Mouse (Mus musculus) central nervous system, embryonic 14 days (tissue): ENCODE measurements around the gene Tmem189. TPM values are rescaled to one million over a fixed set of nuclear protein-coding genes. Genes with fewer than 3 reads are reported as not detected.

Experiments used
- polyA plus RNA-seq: library from polyadenylated mRNA; depleted of rRNA; stranded (reverse); fragments of >200 nt; gene quantifications from 2 replicates; pipeline ENCODE4 v1.2.3, GENCODE M21; 2012; rRNA removed

The Tmem189 gene
- 42.3 and 49.6 TPM in 2 replicates for polyA plus RNA-seq

DNA sequence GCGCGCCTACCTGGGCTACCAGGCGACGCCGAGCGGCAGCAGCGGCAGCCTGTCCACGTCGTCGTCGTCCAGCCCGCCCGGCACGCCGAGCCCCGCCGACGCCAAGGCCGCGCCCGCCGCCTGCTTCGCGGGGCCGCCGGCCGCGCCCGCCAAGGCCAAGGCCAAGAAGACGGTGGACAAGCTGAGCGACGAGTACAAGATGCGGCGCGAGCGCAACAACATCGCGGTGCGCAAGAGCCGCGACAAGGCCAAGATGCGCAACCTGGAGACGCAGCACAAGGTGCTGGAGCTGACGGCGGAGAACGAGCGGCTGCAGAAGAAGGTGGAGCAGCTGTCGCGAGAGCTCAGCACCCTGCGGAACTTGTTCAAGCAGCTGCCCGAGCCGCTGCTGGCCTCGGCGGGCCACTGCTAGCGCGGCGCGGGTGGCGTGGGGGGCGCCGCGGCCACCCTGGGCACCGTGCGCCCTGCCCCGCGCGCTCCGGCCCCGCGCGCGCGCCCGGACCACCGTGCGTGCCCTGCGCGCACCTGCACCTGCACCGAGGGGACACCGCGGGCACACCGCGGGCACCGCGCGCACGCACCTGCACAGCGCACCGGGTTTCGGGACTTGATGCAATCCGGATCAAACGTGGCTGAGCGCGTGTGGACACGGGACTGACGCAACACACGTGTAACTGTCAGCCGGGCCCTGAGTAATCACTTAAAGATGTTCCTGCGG lies at the start of gene Tmem189:
Gene Tmem189 (minus strand): TSS at position 322 of the 718 bp plus-strand sequence.

DNA sequence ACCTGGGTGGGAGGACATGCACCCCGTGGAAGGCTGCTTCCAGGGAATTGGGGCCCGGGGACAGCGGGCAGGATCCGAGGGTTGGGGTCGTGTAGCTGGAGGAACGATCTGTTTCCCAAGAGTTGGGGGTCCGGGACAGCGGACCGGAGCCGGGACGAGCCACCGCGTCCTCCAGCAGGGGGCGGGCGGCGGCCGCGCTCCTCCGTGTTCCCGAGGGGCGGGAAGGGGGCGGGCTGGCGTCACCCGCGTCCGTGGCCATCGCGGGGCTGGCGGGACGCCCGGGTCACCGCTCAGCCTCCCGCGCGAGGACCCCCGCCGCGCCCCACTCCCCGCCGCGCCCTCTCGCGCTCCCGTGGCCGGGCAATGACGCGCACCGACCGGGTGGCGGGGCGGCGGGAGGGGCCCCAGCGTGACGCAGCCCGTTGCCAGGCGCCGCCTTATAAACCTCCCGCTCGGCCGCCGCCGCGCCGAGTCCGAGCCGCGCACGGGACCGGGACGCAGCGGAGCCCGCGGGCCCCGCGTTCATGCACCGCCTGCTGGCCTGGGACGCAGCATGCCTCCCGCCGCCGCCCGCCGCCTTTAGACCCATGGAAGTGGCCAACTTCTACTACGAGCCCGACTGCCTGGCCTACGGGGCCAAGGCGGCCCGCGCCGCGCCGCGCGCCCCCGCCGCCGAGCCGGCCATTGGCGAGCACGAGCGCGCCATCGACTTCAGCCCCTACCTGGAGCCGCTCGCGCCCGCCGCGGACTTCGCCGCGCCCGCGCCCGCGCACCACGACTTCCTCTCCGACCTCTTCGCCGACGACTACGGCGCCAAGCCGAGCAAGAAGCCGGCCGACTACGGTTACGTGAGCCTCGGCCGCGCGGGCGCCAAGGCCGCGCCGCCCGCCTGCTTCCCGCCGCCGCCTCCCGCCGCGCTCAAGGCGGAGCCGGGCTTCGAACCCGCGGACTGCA lies 847 bp downstream of the Tmem189 start, which contains the start of gene Cebpb:
Gene Cebpb (plus strand): TSS at position 418 of the 954 bp plus-strand sequence.

GRCm38 (mm10) chr2:167661270-167662203 lies 28.1 kb downstream of the Tmem189 start, which contains the start of gene Gm20431:
TSS of gene Gm20431 (minus strand) at chr2:167661496.

DNA sequence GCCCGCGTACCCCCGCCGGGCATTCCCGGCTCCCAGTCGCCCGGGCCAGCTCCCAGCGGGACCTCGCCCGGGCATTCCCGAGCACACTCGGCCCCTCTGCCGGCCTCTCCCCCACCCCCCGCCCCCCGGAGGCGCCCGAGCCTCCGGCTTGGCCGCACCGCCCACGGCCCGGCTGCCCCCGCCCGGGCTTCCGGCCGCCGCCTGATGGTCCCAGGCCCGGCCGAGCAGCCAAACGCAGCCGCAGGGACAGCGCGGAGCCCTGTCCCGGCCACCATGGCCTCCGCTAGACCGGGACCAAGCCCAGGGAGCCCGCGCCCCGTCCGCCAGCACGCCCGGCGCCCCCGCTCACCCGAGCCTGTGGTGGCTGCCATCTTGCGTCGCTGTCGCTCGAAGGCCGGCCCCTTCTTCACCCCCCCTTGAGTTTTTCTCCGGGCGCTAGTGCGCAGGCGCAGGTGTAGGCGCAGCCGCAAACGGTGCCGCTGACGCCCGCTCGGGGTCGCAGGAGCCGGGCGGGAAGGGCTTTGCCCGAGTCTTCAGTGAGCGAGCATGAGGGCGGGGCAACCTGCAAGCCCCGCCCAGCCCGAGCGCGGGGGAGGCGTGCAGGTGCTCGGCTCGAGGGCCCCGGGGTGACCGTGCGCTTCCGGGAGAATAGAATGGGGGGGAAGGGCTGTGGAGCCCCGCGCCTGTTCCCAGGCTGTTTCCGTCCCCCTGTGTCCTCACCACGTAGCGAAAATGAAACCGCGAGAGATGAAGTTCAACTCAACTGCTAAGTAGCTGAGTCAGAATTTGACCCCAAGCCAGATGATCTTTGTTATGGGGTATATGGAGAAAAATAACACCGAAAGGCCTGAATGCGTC lies 57.8 kb downstream of the Tmem189 start, which contains the start of gene Ube2v1:
Gene Ube2v1 (minus strand): TSS at position 505 of the 858 bp plus-strand sequence.

Other genes with a start within 250 kb of the Tmem189 start
- 120 and 139 TPM in 2 replicates for gene Rnf114, start 197.2 kb downstream of the Tmem189 start, polyA plus RNA-seq
- gene Spata2, start 196.9 kb downstream of the Tmem189 start, polyA plus RNA-seq, result 32.2 and 36.4 TPM in 2 replicates
- 10.1 and 29.1 TPM in 2 replicates for gene Snai1, start 151.6 kb downstream of the Tmem189 start, polyA plus RNA-seq
- gene Ube2v1, start 57.7 kb downstream of the Tmem189 start, polyA plus RNA-seq, result 134 and 153 TPM in 2 replicates
- 5.6 and 6.7 TPM in 2 replicates for gene Gm20431, start 28.3 kb downstream of the Tmem189 start, polyA plus RNA-seq
- gene Cebpb, start 907 bp downstream of the Tmem189 start, polyA plus RNA-seq, result 6.7 and 14.0 TPM in 2 replicates
- gene Ptpn1, start 242.2 kb upstream of the Tmem189 start, polyA plus RNA-seq, result 48.5 and 54.4 TPM in 2 replicates